Mouse (Mus musculus) stomach, embryonic 14.5 days (tissue): ENCODE results near the gene Krtcap2. TPM values are rescaled to one million over a fixed set of nuclear protein-coding genes. Genes with fewer than 3 reads are reported as not detected.

Source experiments
- ATAC-seq: fragments of 200-750 bp; cut with Nextera tagmentation; 2 replicates; pipeline ENCODE4 v1.8.0; 2017; ENCODE audit warnings: low read depth, moderate TSS enrichment; ENCODE audit not compliant: insufficient number of reproducible peaks, insufficient read depth, low FRiP score
- H3K27ac ChIP-seq: fragments of 300-500 bp; sonication (generic); 2 replicates; pipeline ENCODE4 v1.5.1; 2014; ENCODE audit warnings: mild to moderate bottlenecking, low read length, moderate library complexity, mixed read lengths
- H3K27me3 ChIP-seq: fragments of 300-500 bp; sonication (generic); 2 replicates; pipeline ENCODE4 v1.6.1; 2014; ENCODE audit warnings: low read length, control low read depth, mixed read lengths; ENCODE audit not compliant: control insufficient read depth, insufficient read depth
- H3K36me3 ChIP-seq: fragments of 300-500 bp; sonication (generic); 2 replicates; pipeline ENCODE4 v1.6.1; 2014; ENCODE audit warnings: mild to moderate bottlenecking, control low read depth, low read length, moderate library complexity, mixed read lengths; ENCODE audit not compliant: control insufficient read depth, insufficient read depth
- H3K4me1 ChIP-seq: fragments of 300-500 bp; sonication (generic); 2 replicates; pipeline ENCODE4 v1.6.1; 2014; ENCODE audit warnings: low read length, control low read depth, mixed read lengths; ENCODE audit not compliant: control insufficient read depth, insufficient read depth
- H3K4me2 ChIP-seq: fragments of 300-500 bp; sonication (generic); replicated peaks from 2 replicates; pipeline ENCODE4 v1.6.1; 2014; ENCODE audit warnings: low read depth, low read length, control low read depth
- H3K4me3 ChIP-seq: fragments of 300-500 bp; sonication (generic); 2 replicates; pipeline ENCODE4 v1.5.1; 2014; ENCODE audit warnings: low read depth, low read length, control low read depth
- H3K9ac ChIP-seq: fragments of 300-500 bp; sonication (generic); replicated peaks from 2 replicates; pipeline ENCODE4 v1.6.1; 2014; ENCODE audit warnings: low read depth, mild to moderate bottlenecking, control low read depth, low read length, moderate library complexity, mixed read lengths
- H3K9me3 ChIP-seq: fragments of 300-500 bp; sonication (generic); 2 replicates; pipeline ENCODE4 v1.6.1; 2016; ENCODE audit warnings: low read depth, low read length, control low read depth; ENCODE audit not compliant: control insufficient read depth
- WGBS: fragments of 180-500 bp; shearing (Covaris S2); extraction: QIAGEN DNeasy Blood & Tissue Kit; methylation state at CpG from one replicate; pipeline ENCODE4 v1.1.7; 2014; 5-methylcytosine and 5-hydroxymethylcytosine counted together
- polyA plus RNA-seq: library from polyadenylated mRNA; unstranded; fragments of >200 nt; fragmentation: Nextera tagmentation; extraction: Ambion mirVana; gene quantifications from 2 replicates; pipeline ENCODE4 v1.2.1, GENCODE M21; 2014

Krtcap2 gene
- polyA plus RNA-seq, 1 experiment from 2014 or later: 314 TPM

GRCm38 (mm10) chr3:89284261-89284660 lies 38.5 kb downstream of the Krtcap2 start:
- no peak overlapping the region for H3K4me3 ChIP-seq
- H3K4me2 ChIP-seq: no peak overlapping the region
- no peaks in the 10 kb centered on the region for H3K36me3 ChIP-seq
- H3K27me3 ChIP-seq: no peaks in the 10 kb centered on the region
- H3K27ac ChIP-seq: no peak overlapping the region
- H3K4me1 ChIP-seq: peaks cover 4% of the 10 kb centered on the region; the same call in 1 of the 2 replicates
- ATAC-seq: no peak
- no peak overlapping the region for H3K9ac ChIP-seq
- 75% methylated on average over 3 of the region's 3 CpGs for WGBS
- H3K9me3 ChIP-seq: no peaks in the 10 kb centered on the region

GRCm38 (mm10) chr3:89285526-89285925 lies 39.8 kb downstream of the Krtcap2 start:
- no peaks in the 10 kb centered on the region for H3K27me3 ChIP-seq
- H3K4me3 ChIP-seq: no peak overlapping the region
- no peaks in the 10 kb centered on the region for H3K36me3 ChIP-seq
- no peak overlapping the region for H3K9ac ChIP-seq
- no peak overlapping the region for H3K4me2 ChIP-seq
- H3K9me3 ChIP-seq: no peaks in the 10 kb centered on the region
- H3K27ac ChIP-seq: no peak overlapping the region
- peaks cover 2% of the 10 kb centered on the region; the same call in 1 of the 2 replicates for H3K4me1 ChIP-seq
- WGBS: 48% methylated on average over 2 of the region's 2 CpGs
- no peak for ATAC-seq

- Histone ChIP-seq H3K27ac (no peak overlapping the region), H3K27me3 (no peaks in the 10 kb centered on the region), H3K4me3 (no peak overlapping the region), H3K9ac (no peak overlapping the region), H3K36me3 (no peaks in the 10 kb centered on the region), H3K9me3 (no peaks in the 10 kb centered on the region), H3K4me1 (no peaks in the 10 kb centered on the region), H3K4me2 (no peak overlapping the region)
- WGBS: 54% methylated on average over 5 of the region's 5 CpGs
- ATAC-seq: no peak
Observed at GRCm38 (mm10) chr3:89287286-89287685, 41.5 kb downstream of the Krtcap2 start.

- H3K9ac ChIP-seq: no peak overlapping the region
- no peak overlapping the region for H3K27ac ChIP-seq
- no peak overlapping the region for H3K4me2 ChIP-seq
- H3K36me3 ChIP-seq: no peaks in the 10 kb centered on the region
- no peak overlapping the region for H3K4me3 ChIP-seq
- no peaks in the 10 kb centered on the region for H3K4me1 ChIP-seq
- ATAC-seq: no peak
- 30% methylated on average over 7 of the region's 7 CpGs for WGBS
- H3K9me3 ChIP-seq: no peaks in the 10 kb centered on the region
- no peaks in the 10 kb centered on the region for H3K27me3 ChIP-seq
Observed at GRCm38 (mm10) chr3:89288503-89288928, 42.8 kb downstream of the Krtcap2 start.

- Histone ChIP-seq H3K27me3 (no peaks in the 10 kb centered on the region), H3K4me3 (no peak overlapping the region), H3K4me1 (no peaks in the 10 kb centered on the region), H3K27ac (no peak overlapping the region), H3K36me3 (no peaks in the 10 kb centered on the region), H3K9ac (no peak overlapping the region), H3K9me3 (no peaks in the 10 kb centered on the region), H3K4me2 (no peak overlapping the region)
- ATAC-seq: no peak
- 55% methylated on average over 10 of the region's 10 CpGs for WGBS
Observed at GRCm38 (mm10) chr3:89291874-89292273, 46.1 kb downstream of the Krtcap2 start.

- H3K9ac ChIP-seq: no peak overlapping the region
- no peak overlapping the region for H3K27ac ChIP-seq
- no peak overlapping the region for H3K4me3 ChIP-seq
- no peaks in the 10 kb centered on the region for H3K36me3 ChIP-seq
- H3K9me3 ChIP-seq: no peaks in the 10 kb centered on the region
- no peaks in the 10 kb centered on the region for H3K4me1 ChIP-seq
- 58% methylated on average over 5 of the region's 5 CpGs for WGBS
- H3K4me2 ChIP-seq: no peak overlapping the region
- ATAC-seq: no peak
- no peaks in the 10 kb centered on the region for H3K27me3 ChIP-seq
Observed at GRCm38 (mm10) chr3:89292303-89292702, 46.5 kb downstream of the Krtcap2 start.

GRCm38 (mm10) chr3:89293247-89293918 lies 47.6 kb downstream of the Krtcap2 start:
- WGBS: 86% methylated on average over 11 of the region's 11 CpGs
- no peak overlapping the region for H3K9ac ChIP-seq
- ATAC-seq: no peak

GRCm38 (mm10) chr3:89294195-89294594 lies 48.4 kb downstream of the Krtcap2 start:
- Histone ChIP-seq H3K9me3 (no peaks in the 10 kb centered on the region), H3K4me1 (no peaks in the 10 kb centered on the region; the same call in 1 of the 2 replicates), H3K36me3 (no peaks in the 10 kb centered on the region), H3K4me2 (no peak overlapping the region), H3K9ac (no peak overlapping the region), H3K27me3 (no peaks in the 10 kb centered on the region), H3K4me3 (no peak overlapping the region), H3K27ac (no peak overlapping the region)
- 76% methylated on average over 5 of the region's 5 CpGs for WGBS
- ATAC-seq: no peak

More at GRCm38 (mm10) chr3:89293247-89293918, 47.6 kb downstream of the Krtcap2 start:
- Histone ChIP-seq H3K27ac (no peak overlapping the region), H3K9me3 (no peaks in the 10 kb centered on the region), H3K4me1 (no peaks in the 10 kb centered on the region), H3K36me3 (no peaks in the 10 kb centered on the region), H3K27me3 (no peaks in the 10 kb centered on the region), H3K4me3 (no peak overlapping the region), H3K4me2 (no peak overlapping the region)
